27 mouse cellular contexts compared by ENCODE assay signal in the genomic region with DNA sequence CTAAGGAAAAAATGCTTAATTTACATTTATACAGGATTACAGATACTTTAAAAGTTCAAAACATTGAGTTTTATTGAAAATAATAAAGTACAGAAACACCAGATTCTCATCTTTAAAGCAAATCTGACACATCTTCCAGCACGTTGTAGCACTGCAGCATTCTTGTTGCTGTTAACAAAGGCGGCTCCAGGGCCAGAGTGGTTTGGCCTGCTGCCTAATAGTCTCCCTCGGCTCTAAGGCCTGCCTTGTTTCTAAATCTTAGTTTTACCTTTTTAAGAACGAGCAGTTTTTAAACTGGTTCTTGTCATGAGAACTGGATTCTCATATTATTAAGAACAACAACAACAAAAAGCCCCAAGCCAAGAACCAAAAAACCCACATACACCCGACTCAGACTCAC. TPM values are rescaled to one million over a fixed set of nuclear protein-coding genes. Genes with fewer than 3 reads are reported as not detected.
A peak's percentile ranks its signal among the peaks of the same experiment; 100 is the strongest.
DNase-seq lines count a peak whose midpoint lies in the region; ATAC-seq and TF ChIP-seq lines count a peak whose summit lies in the region.
"Had no signal": no experiment of that assay in that cellular context is flagged by ENCODE, and none has a peak within 500 bp of the region (broad histone marks: within the 10 kb centered on the region; RNA-seq: fewer than 3 reads in every experiment).

No protein-coding gene starts in this region.

- TF ChIP-seq POLR2A in kidney, adult 2 months (IDR thresholded peaks at IDR 0.05; ENCODE audit: low read depth, low read length): no peak
- TF ChIP-seq POLR2A in lung, adult 2 months (IDR thresholded peaks at IDR 0.05; ENCODE audit: borderline replicate concordance, extremely low read depth, low read depth, low read length): no peak

- peaks cover 22% of the 10 kb centered on the region for H3K36me3 ChIP-seq in kidney, adult 2 months (ENCODE audit: control insufficient read depth, insufficient read depth, low read length)
- H3K36me3 ChIP-seq in kidney, embryonic 15.5 days: peaks cover 100% of the 10 kb centered on the region

- no peaks in the 10 kb centered on the region for H3K27me3 ChIP-seq in kidney, adult 2 months (replicated peaks; ENCODE audit: control insufficient read depth, insufficient read depth, low read length)
- H3K27me3 ChIP-seq in kidney, embryonic 15.5 days: no peaks in the 10 kb centered on the region
- H3K27me3 ChIP-seq: embryonic facial prominence, embryonic 12.5 days; heart, embryonic 15.5 days; hindbrain, embryonic 15.5 days; limb, embryonic 15.5 days had no signal

- H3K9me3 ChIP-seq in kidney, embryonic 15.5 days (replicated peaks): no peaks in the 10 kb centered on the region
- H3K9me3 ChIP-seq: embryonic facial prominence, embryonic 12.5 days; heart, embryonic 15.5 days; hindbrain, embryonic 15.5 days; limb, embryonic 15.5 days had no signal

- H3K27ac ChIP-seq in kidney, adult 2 months (ENCODE audit: insufficient read depth, low read depth, low read length): peak overlapping the region; percentile 77; the same call in 1 of the 2 replicates
- H3K27ac ChIP-seq in kidney, embryonic 15.5 days: no peak overlapping the region
- H3K27ac ChIP-seq: embryonic facial prominence, embryonic 12.5 days; heart, embryonic 15.5 days; hindbrain, embryonic 15.5 days; limb, embryonic 15.5 days; liver, embryonic 14.5 days had no signal

- no peak for ATAC-seq in kidney, embryonic 15.5 days (replicated peaks; ENCODE audit: low FRiP score)

- H3K9ac ChIP-seq in kidney, embryonic 15.5 days: no peak overlapping the region
- H3K9ac ChIP-seq: embryonic facial prominence, embryonic 12.5 days; heart, embryonic 15.5 days; hindbrain, embryonic 15.5 days; limb, embryonic 15.5 days; liver, embryonic 14.5 days had no signal

- H3K4me2 ChIP-seq in kidney, embryonic 15.5 days: no peak overlapping the region
- H3K4me2 ChIP-seq: embryonic facial prominence, embryonic 12.5 days; heart, embryonic 15.5 days; hindbrain, embryonic 15.5 days; limb, embryonic 15.5 days had no signal

- H3K4me3 ChIP-seq in kidney, adult 2 months (ENCODE audit: insufficient read depth, low read depth, low read length): no peak overlapping the region
- H3K4me3 ChIP-seq in kidney, embryonic 15.5 days (replicated peaks): no peak overlapping the region
- no peak overlapping the region for H3K4me3 ChIP-seq in lung, adult 2 months (replicated peaks; ENCODE audit: extremely low read depth, low read depth, low read length)
- H3K4me3 ChIP-seq: embryonic facial prominence, embryonic 12.5 days; heart, embryonic 15.5 days; hindbrain, embryonic 15.5 days; limb, embryonic 15.5 days had no signal

- WGBS in kidney, adult 2 months: 25% methylated on average over 5 of the region's 5 CpGs
- 67% methylated on average over 5 of the region's 5 CpGs for WGBS in kidney, embryonic 15.5 days
- 34% methylated on average over 5 of the region's 5 CpGs for WGBS in lung, adult 2 months

- no peak for TF ChIP-seq CTCF in kidney, adult 2 months (conservative IDR thresholded peaks at IDR 0.05; ENCODE audit: insufficient read depth, insufficient read length, low read depth, low read length)
- TF ChIP-seq CTCF in lung, adult 2 months (IDR thresholded peaks at IDR 0.05; ENCODE audit: insufficient read depth, low read length): no peak

- DNase-seq in adrenal gland, adult 2 months: peak; percentile 38
- no peak for DNase-seq in adrenal gland, postnatal 25 days
- DNase-seq in kidney, adult 2 months: no peak
- DNase-seq in lung, postnatal 14 days: peak; percentile 41
- DNase-seq in lung, adult 2 months: no peak
- DNase-seq in NIH3T3 (ENCODE audit: low read depth): peak; percentile 52
- DNase-seq: cerebellum, adult 2 months; gastrocnemius, postnatal 36 days; left cerebral cortex, postnatal 4 days; midbrain, embryonic 14.5 days; retina, postnatal 1 day; thymus, postnatal 36 days had no signal

- H3K4me1 ChIP-seq in kidney, adult 2 months (ENCODE audit: control insufficient read depth, insufficient read depth, low read length): peaks cover 41% of the 10 kb centered on the region
- peaks cover 15% of the 10 kb centered on the region for H3K4me1 ChIP-seq in kidney, embryonic 15.5 days
- peaks cover 7% of the 10 kb centered on the region for H3K4me1 ChIP-seq in lung, adult 2 months (ENCODE audit: control insufficient read depth, insufficient read depth, low read length)

RNA-seq across cellular contexts. Expression of gene Xbp1, which starts 8.4 kb away (rescaled TPM):
- 100 to 1,000 TPM; 156 to 162 TPM for total RNA-seq in adrenal gland, adult 2 months (2021)
- 95.7 and 129 TPM in 2 replicates for polyA plus RNA-seq in adrenal gland, adult 2 months (2012; rRNA removed)
- total RNA-seq in adrenal gland, postnatal 25 days (2021): 139 and 149 TPM in 2 replicates
- polyA plus RNA-seq in kidney, adult 2 months (2012; rRNA removed): 99.8 and 102 TPM in 2 replicates
- polyA plus RNA-seq in kidney, embryonic 15.5 days (2015; fragmentation: Nextera tagmentation; extraction: Ambion mirVana): 189 and 200 TPM in 2 replicates
- 123 and 131 TPM in 2 replicates for polyA plus RNA-seq in lung, adult 2 months (2012; rRNA removed)

RNA-seq across cellular contexts. Expression of gene Ccdc117, which starts 13.1 kb away (rescaled TPM):
- 10 to 100 TPM; 19.5 to 32.0 TPM for total RNA-seq in adrenal gland, adult 2 months (2021)
- 5.0 and 6.5 TPM in 2 replicates for polyA plus RNA-seq in adrenal gland, adult 2 months (2012; rRNA removed)
- total RNA-seq in adrenal gland, postnatal 25 days (2021): 28.3 and 30.3 TPM in 2 replicates
- polyA plus RNA-seq in kidney, adult 2 months (2012; rRNA removed): 7.8 and 9.4 TPM in 2 replicates
- 18.8 and 19.7 TPM in 2 replicates for polyA plus RNA-seq in kidney, embryonic 15.5 days (2015; fragmentation: Nextera tagmentation; extraction: Ambion mirVana)
- 7.9 and 8.7 TPM in 2 replicates for polyA plus RNA-seq in lung, adult 2 months (2012; rRNA removed)

RNA-seq across cellular contexts. Expression of gene Ankrd36, which starts 40.6 kb away (rescaled TPM):
- not detected for total RNA-seq in adrenal gland, adult 2 months (2021)
- not detected in 2 replicates for polyA plus RNA-seq in adrenal gland, adult 2 months (2012; rRNA removed)
- total RNA-seq in adrenal gland, postnatal 25 days (2021): not detected in 2 replicates
- 0.03 and 0.10 TPM in 2 replicates for polyA plus RNA-seq in kidney, adult 2 months (2012; rRNA removed)
- polyA plus RNA-seq in kidney, embryonic 15.5 days (2015; fragmentation: Nextera tagmentation; extraction: Ambion mirVana): not detected in 2 replicates
- not detected in 2 replicates for polyA plus RNA-seq in lung, adult 2 months (2012; rRNA removed)
- total RNA-seq: gastrocnemius, adult 18-20 months; gastrocnemius, postnatal 36 days; heart, adult 8-10 months; hematopoietic stem cell, adult 5-6 weeks; layer of hippocampus, postnatal 10 days; left cerebral cortex, adult 8-10 months; left cerebral cortex, postnatal 4 days had no signal
- polyA plus RNA-seq: cerebellum, adult 2 months; forebrain, embryonic 11.5 days; heart, embryonic 15.5 days; hindbrain, embryonic 15.5 days; intestine, embryonic 14.5 days; large intestine, adult 2 months; limb, embryonic 15.5 days; midbrain, embryonic 14.5 days; neural tube, embryonic 11.5 days had no signal

Comparison
In these comparisons a context has a peak if more than half of its experiments do, and no peak if none do; other contexts are left out.
1. DNase-seq: peak in adrenal gland, adult 2 months (single experiment), lung, postnatal 14 days (single experiment) and NIH3T3 (single experiment); none in adrenal gland, postnatal 25 days (single experiment), kidney, adult 2 months (single experiment) and lung, adult 2 months (single experiment).